Mouse (Mus musculus): ENCODE data around the gene Hist2h4. TPM values are rescaled to one million over a fixed set of nuclear protein-coding genes. Genes with fewer than 3 reads are reported as not detected.
A peak's percentile ranks its signal among the peaks of the same experiment; 100 is the strongest.
"Not testable (repeated sequence)": the region's sequence is repeated elsewhere in the genome, so short reads cannot be mapped to it uniquely, and the experiment has no call there.

Hist2h4 gene
- polyA plus RNA-seq, 1 experiment from 2014 or later = 2.7 TPM

DNA sequence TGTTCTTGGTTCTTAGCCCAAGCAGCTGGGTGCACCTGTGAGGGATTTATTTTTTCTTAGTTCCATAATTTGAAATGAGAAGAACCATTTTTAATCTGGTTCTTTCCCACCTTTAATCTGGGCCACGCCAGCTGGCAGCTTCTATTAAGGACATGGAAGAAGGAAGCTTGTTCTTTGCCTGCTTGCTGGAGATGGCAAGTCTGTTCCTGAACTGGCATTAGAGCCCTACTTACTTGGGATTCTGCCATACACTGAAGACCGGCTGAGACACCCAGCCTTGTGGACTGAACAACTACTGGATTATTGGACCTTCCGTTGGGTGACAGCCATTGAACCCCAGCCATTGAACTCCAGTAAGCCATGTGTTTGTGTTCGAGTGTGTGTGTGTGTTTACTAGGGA, 40.3 kb downstream of the Hist2h4 start:
- H3K9ac ChIP-seq (ENCODE audit: low read depth, low read length) = no peak overlapping the region
- 93% methylated on average over 4 of the region's 4 CpGs for WGBS (ENCODE audit: insufficient replicate concordance)
- no peak for ATAC-seq (replicated peaks; ENCODE audit: insufficient number of reproducible peaks, low FRiP score, low TSS enrichment)

DNA sequence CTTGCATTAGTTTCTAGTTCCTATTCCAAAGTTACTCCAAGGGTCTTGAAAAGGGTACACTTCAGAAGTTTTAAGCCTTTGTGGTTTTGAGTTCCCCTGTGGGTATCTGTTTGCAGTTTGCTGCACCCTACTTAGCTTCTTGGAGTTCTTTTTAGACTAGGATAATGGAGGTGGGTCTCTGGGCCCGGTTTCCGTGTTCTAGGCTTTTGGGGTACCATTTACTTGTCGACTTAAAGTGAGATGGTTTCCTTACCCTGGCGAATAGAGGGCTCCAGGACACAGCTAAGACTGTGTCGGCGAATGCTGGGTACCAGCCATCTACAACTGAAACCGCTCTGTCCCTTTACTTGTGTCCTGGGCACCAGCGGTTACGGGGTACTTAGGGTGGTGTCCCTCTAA, 41.5 kb downstream of the Hist2h4 start:
- Histone ChIP-seq H3K27ac (ENCODE audit: low read depth, low read length) (peak overlapping the region; percentile 99), H3K4me3 (ENCODE audit: low read depth, low read length) (peak overlapping the region; percentile 66), H3K9ac (ENCODE audit: low read depth, low read length) (peak overlapping the region; percentile 97), H3K4me1 (ENCODE audit: control insufficient read depth, insufficient read depth, low read length) (peaks cover 31% of the 10 kb centered on the region), H3K27me3 (ENCODE audit: control insufficient read depth, insufficient read depth, low read length) (no peaks in the 10 kb centered on the region), H3K9me3 (replicated peaks; ENCODE audit: control insufficient read depth, low read length) (no peaks in the 10 kb centered on the region), H3K4me2 (peak overlapping the region; percentile 67), H3K36me3 (ENCODE audit: control insufficient read depth, insufficient read depth, low read length) (no peaks in the 10 kb centered on the region)
- no peak for ATAC-seq (replicated peaks; ENCODE audit: insufficient number of reproducible peaks, low FRiP score, low TSS enrichment)
- WGBS (ENCODE audit: insufficient replicate concordance) = 35% methylated on average over 9 of the region's 9 CpGs

More for the DNA sequence above, 40.3 kb downstream of the Hist2h4 start:
- peak overlapping the region; percentile 67; the same call in 1 of the 2 replicates for H3K4me2 ChIP-seq
- no peak overlapping the region for H3K27ac ChIP-seq (ENCODE audit: low read depth, low read length)
- H3K36me3 ChIP-seq (ENCODE audit: control insufficient read depth, insufficient read depth, low read length) = no peaks in the 10 kb centered on the region
- H3K27me3 ChIP-seq (ENCODE audit: control insufficient read depth, insufficient read depth, low read length) = no peaks in the 10 kb centered on the region
- peaks cover 31% of the 10 kb centered on the region for H3K4me1 ChIP-seq (ENCODE audit: control insufficient read depth, insufficient read depth, low read length)
- no peak overlapping the region for H3K4me3 ChIP-seq (ENCODE audit: low read depth, low read length)
- no peaks in the 10 kb centered on the region for H3K9me3 ChIP-seq (replicated peaks; ENCODE audit: control insufficient read depth, low read length)

DNA sequence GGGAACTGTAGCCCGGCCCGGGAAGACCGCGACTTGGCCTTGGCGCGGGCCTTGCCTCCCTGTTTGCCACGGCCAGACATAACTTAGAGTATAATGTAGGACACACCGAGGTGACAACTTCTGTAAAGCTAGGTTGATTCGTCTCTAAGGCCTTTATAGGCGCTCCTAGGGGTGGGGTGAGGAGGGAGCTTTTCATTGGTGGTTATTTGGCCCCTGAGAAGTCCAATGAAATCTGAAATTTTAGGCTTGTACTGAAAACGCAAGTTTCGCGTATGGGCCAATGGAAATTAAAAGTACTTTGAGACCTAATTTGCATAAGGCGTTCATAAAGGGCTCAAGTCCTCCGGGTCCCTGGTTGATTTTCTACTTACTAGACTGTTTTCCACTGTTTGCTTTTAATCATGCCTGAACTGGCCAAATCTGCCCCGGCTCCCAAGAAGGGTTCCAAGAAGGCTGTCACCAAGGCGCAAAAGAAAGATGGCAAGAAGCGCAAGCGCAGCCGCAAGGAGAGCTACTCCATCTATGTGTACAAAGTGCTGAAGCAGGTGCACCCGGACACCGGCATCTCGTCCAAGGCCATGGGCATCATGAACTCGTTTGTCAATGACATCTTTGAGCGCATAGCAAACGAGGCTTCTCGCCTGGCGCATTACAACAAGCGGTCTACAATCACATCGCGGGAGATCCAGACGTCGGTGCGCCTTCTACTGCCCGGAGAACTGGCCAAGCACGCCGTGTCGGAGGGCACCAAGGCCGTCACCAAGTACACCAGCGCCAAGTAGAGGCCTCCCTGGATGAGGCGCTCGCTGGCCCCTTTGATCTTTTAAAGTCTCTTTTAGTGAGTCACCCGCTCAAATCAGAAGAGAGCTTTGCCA, 42.1 kb downstream of the Hist2h4 start, which contains the start of the genes Hist2h2ac and Hist2h2be:
Gene Hist2h2ac, minus strand, starts transcription at position 116 of the 875 bp plus-strand sequence.
Gene Hist2h2be, plus strand, starts transcription at position 355 of the 875 bp plus-strand sequence.
- Histone ChIP-seq H3K9me3 (replicated peaks; ENCODE audit: control insufficient read depth, low read length) (no peaks in the 10 kb centered on the region), H3K4me2 (peak within 1 kb of the TSS; percentile 67), H3K4me3 (ENCODE audit: low read depth, low read length) (peak within 1 kb of the TSS; percentile 66), H3K27ac (ENCODE audit: low read depth, low read length) (peak within 1 kb of the TSS; percentile 99), H3K27me3 (ENCODE audit: control insufficient read depth, insufficient read depth, low read length) (no peaks in the 10 kb centered on the region), H3K4me1 (ENCODE audit: control insufficient read depth, insufficient read depth, low read length) (peaks cover 28% of the 10 kb centered on the region), H3K36me3 (ENCODE audit: control insufficient read depth, insufficient read depth, low read length) (no peaks in the 10 kb centered on the region), H3K9ac (ENCODE audit: low read depth, low read length) (peak within 1 kb of the TSS; percentile 97)
- peak; percentile 85 for ATAC-seq (replicated peaks; ENCODE audit: insufficient number of reproducible peaks, low FRiP score, low TSS enrichment)
- WGBS (ENCODE audit: insufficient replicate concordance) = under 1% methylated on average over 43 of the region's 43 CpGs

DNA sequence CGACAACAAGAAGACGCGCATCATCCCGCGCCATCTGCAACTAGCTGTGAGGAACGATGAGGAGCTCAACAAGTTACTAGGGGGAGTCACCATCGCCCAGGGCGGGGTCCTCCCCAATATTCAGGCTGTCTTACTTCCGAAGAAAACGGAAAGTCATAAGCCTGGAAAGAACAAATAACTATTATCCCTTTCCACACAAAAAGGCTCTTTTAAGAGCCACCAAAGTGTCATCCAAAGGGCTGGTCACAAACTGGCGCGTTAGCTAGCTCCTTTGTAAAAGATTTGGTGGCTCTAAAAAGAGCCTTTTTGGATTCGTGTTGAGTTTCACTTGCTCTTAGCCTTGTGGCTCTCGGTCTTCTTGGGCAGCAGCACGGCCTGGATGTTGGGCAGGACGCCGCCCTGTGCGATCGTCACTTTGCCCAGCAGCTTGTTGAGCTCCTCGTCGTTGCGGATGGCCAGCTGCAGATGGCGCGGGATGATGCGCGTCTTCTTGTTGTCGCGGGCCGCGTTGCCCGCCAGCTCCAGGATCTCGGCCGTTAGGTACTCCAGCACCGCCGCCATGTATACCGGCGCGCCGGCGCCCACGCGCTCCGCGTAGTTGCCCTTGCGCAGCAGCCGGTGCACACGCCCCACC, 42.9 kb downstream of the Hist2h4 start:
- Histone ChIP-seq H3K9ac (ENCODE audit: low read depth, low read length) (peak overlapping the region; percentile 97), H3K4me1 (ENCODE audit: control insufficient read depth, insufficient read depth, low read length) (peaks cover 23% of the 10 kb centered on the region), H3K4me3 (ENCODE audit: low read depth, low read length) (peak overlapping the region; percentile 66), H3K27ac (ENCODE audit: low read depth, low read length) (peak overlapping the region; percentile 99), H3K4me2 (peak overlapping the region; percentile 67)
- H3K9me3 ChIP-seq (replicated peaks; ENCODE audit: control insufficient read depth, low read length); H3K27me3 ChIP-seq (ENCODE audit: control insufficient read depth, insufficient read depth, low read length); H3K36me3 ChIP-seq (ENCODE audit: control insufficient read depth, insufficient read depth, low read length): not testable (repeated sequence)
- ATAC-seq (replicated peaks; ENCODE audit: insufficient number of reproducible peaks, low FRiP score, low TSS enrichment) = 0 out of 2 replicates have a peak, but pooled peaks have one; percentile 12
- WGBS (ENCODE audit: insufficient replicate concordance) = under 1% methylated on average over 24 of the region's 47 CpGs

DNA sequence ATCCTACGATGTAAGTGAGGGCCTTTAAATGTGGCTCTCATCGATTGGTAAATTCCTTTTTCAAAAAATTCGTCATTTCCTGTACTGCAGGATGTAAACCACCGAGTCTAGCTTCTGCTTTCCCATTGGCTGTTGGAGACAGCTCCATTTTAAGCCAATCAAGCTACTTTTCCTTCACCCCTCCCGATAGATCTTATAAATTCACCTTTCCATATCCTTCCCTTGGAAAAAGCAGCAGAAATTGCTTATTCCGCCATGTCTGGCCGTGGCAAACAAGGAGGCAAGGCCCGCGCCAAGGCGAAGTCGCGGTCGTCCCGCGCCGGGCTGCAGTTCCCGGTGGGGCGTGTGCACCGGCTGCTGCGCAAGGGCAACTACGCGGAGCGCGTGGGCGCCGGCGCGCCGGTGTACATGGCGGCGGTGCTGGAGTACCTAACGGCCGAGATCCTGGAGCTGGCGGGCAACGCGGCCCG, 43.4 kb downstream of the Hist2h4 start, which contains the start of the genes Bola1 and Hist2h2ab:
Gene Bola1, minus strand, starts transcription at position 49 of the 470 bp plus-strand sequence.
Gene Hist2h2ab, plus strand, starts transcription at position 205 of the 470 bp plus-strand sequence.
- Histone ChIP-seq H3K27ac (ENCODE audit: low read depth, low read length) (peak within 1 kb of the TSS; percentile 99), H3K36me3 (ENCODE audit: control insufficient read depth, insufficient read depth, low read length) (no peaks in the 10 kb centered on the region), H3K4me2 (peak within 1 kb of the TSS; percentile 67), H3K9me3 (replicated peaks; ENCODE audit: control insufficient read depth, low read length) (no peaks in the 10 kb centered on the region), H3K4me1 (ENCODE audit: control insufficient read depth, insufficient read depth, low read length) (peaks cover 17% of the 10 kb centered on the region; the same call in 1 of the 2 replicates), H3K4me3 (ENCODE audit: low read depth, low read length) (peak within 1 kb of the TSS; percentile 66), H3K27me3 (ENCODE audit: control insufficient read depth, insufficient read depth, low read length) (no peaks in the 10 kb centered on the region), H3K9ac (ENCODE audit: low read depth, low read length) (peak within 1 kb of the TSS; percentile 97)
- WGBS (ENCODE audit: insufficient replicate concordance) = under 1% methylated on average over 37 of the region's 37 CpGs
- ATAC-seq (replicated peaks; ENCODE audit: insufficient number of reproducible peaks, low FRiP score, low TSS enrichment) = peak; percentile 76

DNA sequence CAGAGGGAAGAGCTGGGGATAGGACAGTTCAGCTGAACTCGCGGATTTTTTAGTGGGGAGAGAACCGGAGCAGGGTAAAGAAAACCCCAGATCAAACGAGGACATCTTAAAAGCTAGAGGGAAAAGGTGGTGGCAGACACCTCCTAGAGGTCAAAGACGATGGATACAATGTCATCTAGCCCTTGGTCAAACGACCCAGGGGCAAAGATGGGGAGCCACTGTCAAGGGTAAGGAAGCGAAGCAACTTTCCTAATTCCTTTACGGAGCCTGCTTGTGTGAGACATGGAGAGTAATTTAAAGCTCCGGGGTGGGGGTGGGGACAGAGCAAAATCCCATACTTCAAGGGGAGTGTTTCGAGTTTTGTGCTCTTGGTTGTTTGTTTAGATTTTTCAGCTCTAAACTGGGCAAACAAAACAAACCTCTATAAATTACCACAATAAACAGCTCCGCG, 43.9 kb downstream of the Hist2h4 start:
- no peaks in the 10 kb centered on the region for H3K9me3 ChIP-seq (replicated peaks; ENCODE audit: control insufficient read depth, low read length)
- H3K27me3 ChIP-seq (ENCODE audit: control insufficient read depth, insufficient read depth, low read length) = no peaks in the 10 kb centered on the region
- under 1% methylated on average over 12 of the region's 12 CpGs for WGBS (ENCODE audit: insufficient replicate concordance)
- peak overlapping the region; percentile 97 for H3K9ac ChIP-seq (ENCODE audit: low read depth, low read length)
- H3K36me3 ChIP-seq (ENCODE audit: control insufficient read depth, insufficient read depth, low read length) = no peaks in the 10 kb centered on the region
- peak overlapping the region; percentile 66 for H3K4me3 ChIP-seq (ENCODE audit: low read depth, low read length)
- peak overlapping the region; percentile 67 for H3K4me2 ChIP-seq
- peak overlapping the region; percentile 99 for H3K27ac ChIP-seq (ENCODE audit: low read depth, low read length)
- ATAC-seq (replicated peaks; ENCODE audit: insufficient number of reproducible peaks, low FRiP score, low TSS enrichment) = no peak; the same call in 1 of the 2 replicates
- H3K4me1 ChIP-seq (ENCODE audit: control insufficient read depth, insufficient read depth, low read length) = peaks cover 17% of the 10 kb centered on the region; the same call in 1 of the 2 replicates

Small RNAs within 50 kb of the gene (microRNA-seq; reads per million reads assigned to microRNA genes)
- gene Gm44492 (ENCODE audit: borderline number of aligned reads) = 1.0 reads per million, percentile 13 among the genes with 10 or more reads in this experiment
- gene Gm47311 (ENCODE audit: borderline number of aligned reads) = not detected
- gene Gm47313 (ENCODE audit: borderline number of aligned reads) = not detected

Other genes starting within 250 kb of the Hist2h4 start
- gene Vps45, start 204.8 kb downstream of the Hist2h4 start, polyA plus RNA-seq (2014; fragmentation: Nextera tagmentation; extraction: Ambion mirVana) = 20.4 and 23.9 TPM in 2 replicates
- gene Otud7b, start 158.8 kb downstream of the Hist2h4 start, polyA plus RNA-seq (2014; fragmentation: Nextera tagmentation; extraction: Ambion mirVana) = 8.7 and 9.3 TPM in 2 replicates
- 8.6 and 10.4 TPM in 2 replicates for gene Mtmr11, start 101.3 kb downstream of the Hist2h4 start, polyA plus RNA-seq (2014; fragmentation: Nextera tagmentation; extraction: Ambion mirVana)
- 119 and 126 TPM in 2 replicates for gene Sf3b4, start 91.0 kb downstream of the Hist2h4 start, polyA plus RNA-seq (2014; fragmentation: Nextera tagmentation; extraction: Ambion mirVana)
- 12.3 and 18.6 TPM in 2 replicates for gene Sv2a, start 82.2 kb downstream of the Hist2h4 start, polyA plus RNA-seq (2014; fragmentation: Nextera tagmentation; extraction: Ambion mirVana)
- 47.5 and 49.6 TPM in 2 replicates for gene Bola1, start 43.6 kb downstream of the Hist2h4 start, polyA plus RNA-seq (2014; fragmentation: Nextera tagmentation; extraction: Ambion mirVana)
- gene Hist2h2ab, start 43.4 kb downstream of the Hist2h4 start, polyA plus RNA-seq (2014; fragmentation: Nextera tagmentation; extraction: Ambion mirVana) = not detected in 2 replicates
- 3.6 and 5.5 TPM in 2 replicates for gene Hist2h2ac, start 42.4 kb downstream of the Hist2h4 start, polyA plus RNA-seq (2014; fragmentation: Nextera tagmentation; extraction: Ambion mirVana)
- 3.3 and 5.4 TPM in 2 replicates for gene Hist2h2be, start 42.2 kb downstream of the Hist2h4 start, polyA plus RNA-seq (2014; fragmentation: Nextera tagmentation; extraction: Ambion mirVana)
- gene Hist2h3c2, start 24.2 kb downstream of the Hist2h4 start, polyA plus RNA-seq (2014; fragmentation: Nextera tagmentation; extraction: Ambion mirVana) = 1.8 and 2.6 TPM in 2 replicates
- 17.2 and 27.4 TPM in 2 replicates for gene Hist2h2aa2, start 23.0 kb downstream of the Hist2h4 start, polyA plus RNA-seq (2014; fragmentation: Nextera tagmentation; extraction: Ambion mirVana)
- 7.9 and 13.4 TPM in 2 replicates for gene Hist2h2aa1, start 17.8 kb downstream of the Hist2h4 start, polyA plus RNA-seq (2014; fragmentation: Nextera tagmentation; extraction: Ambion mirVana)
- 0.66 and 1.2 TPM in 2 replicates for gene Hist2h3c1, start 16.6 kb downstream of the Hist2h4 start, polyA plus RNA-seq (2014; fragmentation: Nextera tagmentation; extraction: Ambion mirVana)
- gene Hist2h3b, start 5.3 kb upstream of the Hist2h4 start, polyA plus RNA-seq (2014; fragmentation: Nextera tagmentation; extraction: Ambion mirVana) = 24.3 and 29.5 TPM in 2 replicates
- 6.6 and 7.1 TPM in 2 replicates for gene Hist2h2bb, start 6.4 kb upstream of the Hist2h4 start, polyA plus RNA-seq (2014; fragmentation: Nextera tagmentation; extraction: Ambion mirVana)
- gene Fcgr1, start 30.7 kb upstream of the Hist2h4 start, polyA plus RNA-seq (2014; fragmentation: Nextera tagmentation; extraction: Ambion mirVana) = 0.89 and 1.3 TPM in 2 replicates
- gene BC107364, start 189.0 kb upstream of the Hist2h4 start, polyA plus RNA-seq (2014; fragmentation: Nextera tagmentation; extraction: Ambion mirVana) = 0.43 TPM in 1 of 2 replicates, not detected in the other

Data from heart, embryonic 11.5 days (tissue).